16 mouse cellular contexts compared by ENCODE assay signal in genomic region chr3:84002433-84003090, GRCm38 (mm10). TPM values are rescaled to one million over a fixed set of nuclear protein-coding genes. Genes with fewer than 3 reads are reported as not detected.
A peak's percentile ranks its signal among the peaks of the same experiment; 100 is the strongest.
DNase-seq lines count a peak whose midpoint lies in the region; ATAC-seq lines count a peak whose summit lies in the region.
"Had no signal": no experiment of that assay in that cellular context is flagged by ENCODE, and none has a peak within 500 bp of the region (broad histone marks: within the 10 kb centered on the region; RNA-seq: fewer than 3 reads in every experiment).

No protein-coding gene starts in this region.

- intact Hi-C loops in left cerebral cortex, postnatal 10 days (cut with DNase I): no loop called here

- H3K9ac ChIP-seq in kidney, embryonic 14.5 days (ENCODE audit: low read depth, low read length): no peak overlapping the region
- H3K9ac ChIP-seq in liver, embryonic 16.5 days (ENCODE audit: low read depth, low read length): no peak overlapping the region
- H3K9ac ChIP-seq: midbrain, embryonic 13.5 days had no signal

- no peaks in the 10 kb centered on the region for H3K36me3 ChIP-seq in kidney, embryonic 14.5 days (ENCODE audit: control insufficient read depth, insufficient read depth, low read length)
- H3K36me3 ChIP-seq in liver, embryonic 16.5 days (ENCODE audit: control insufficient read depth, insufficient read depth): no peaks in the 10 kb centered on the region
- H3K36me3 ChIP-seq: heart, embryonic 10.5 days; midbrain, embryonic 13.5 days had no signal

- H3K4me3 ChIP-seq in kidney, embryonic 14.5 days (ENCODE audit: low read length): no peak overlapping the region
- H3K4me3 ChIP-seq in liver, embryonic 16.5 days (ENCODE audit: low read depth, low read length): no peak overlapping the region
- H3K4me3 ChIP-seq: heart, embryonic 10.5 days; midbrain, embryonic 13.5 days had no signal

- H3K4me2 ChIP-seq in kidney, embryonic 14.5 days (replicated peaks; ENCODE audit: low read depth, low read length): no peak overlapping the region
- H3K4me2 ChIP-seq in liver, embryonic 16.5 days (ENCODE audit: low read depth, low read length): no peak overlapping the region
- H3K4me2 ChIP-seq: midbrain, embryonic 13.5 days had no signal

- WGBS in kidney, embryonic 14.5 days: 40% methylated on average over 6 of the region's 6 CpGs
- WGBS in liver, embryonic 16.5 days (ENCODE audit: insufficient replicate concordance): 66% methylated on average over 6 of the region's 6 CpGs

- peaks cover 33% of the 10 kb centered on the region for H3K4me1 ChIP-seq in kidney, embryonic 14.5 days (ENCODE audit: control insufficient read depth, insufficient read depth, low read length)
- H3K4me1 ChIP-seq in liver, embryonic 16.5 days (ENCODE audit: control insufficient read depth, low read depth, low read length): peaks cover 44% of the 10 kb centered on the region

- H3K9me3 ChIP-seq in kidney, embryonic 14.5 days (ENCODE audit: control insufficient read depth, low read length): no peaks in the 10 kb centered on the region
- H3K9me3 ChIP-seq in liver, embryonic 16.5 days (replicated peaks; ENCODE audit: control insufficient read depth, low read length): no peaks in the 10 kb centered on the region
- H3K9me3 ChIP-seq: heart, embryonic 10.5 days; midbrain, embryonic 13.5 days had no signal

- peak; percentile 64 for ATAC-seq in kidney, embryonic 14.5 days (ENCODE audit: low FRiP score, low TSS enrichment)
- peak; percentile 68 for ATAC-seq in liver, embryonic 16.5 days (ENCODE audit: low read depth)
- ATAC-seq: forebrain, embryonic 14.5 days; midbrain, embryonic 13.5 days had no signal

- no peak overlapping the region for H3K27ac ChIP-seq in kidney, embryonic 14.5 days (ENCODE audit: low read depth, low read length)
- H3K27ac ChIP-seq in liver, embryonic 16.5 days (ENCODE audit: low read length): peak overlapping the region; percentile 61
- H3K27ac ChIP-seq: heart, embryonic 10.5 days; midbrain, embryonic 13.5 days had no signal

- DNase-seq in kidney, postnatal 14 days: no peak
- DNase-seq in B cell, adult 2 months: peak; percentile 32 to 37
- peak; percentile 55 for DNase-seq in adipocyte (ENCODE audit: low spot score)
- DNase-seq in left cerebral cortex, postnatal 10 days (ENCODE audit: extremely low spot score in 1 of 2, low spot score in 2 of 2): no peak
- no peak for DNase-seq in layer of hippocampus, postnatal 25 days (ENCODE audit: extremely low spot score in 1 of 2, low spot score in 1 of 2)
- DNase-seq in cerebellum, adult 11-12 months: no peak
- DNase-seq: cerebellum, adult 8-10 months; embryo, embryonic 11 days; gastrocnemius, postnatal 10 days; kidney, adult 11 months; lung, postnatal 10 days had no signal

- H3K27me3 ChIP-seq in kidney, embryonic 14.5 days (ENCODE audit: control insufficient read depth, insufficient read depth, low read length): no peaks in the 10 kb centered on the region
- no peaks in the 10 kb centered on the region for H3K27me3 ChIP-seq in liver, embryonic 16.5 days (ENCODE audit: control insufficient read depth, insufficient read depth, low read depth, low read length)
- H3K27me3 ChIP-seq: midbrain, embryonic 13.5 days had no signal

RNA-seq across cellular contexts. Expression of gene Tmem131l, which starts 37.4 kb away (rescaled TPM):
- 45.3 and 53.1 TPM in 2 replicates for polyA plus RNA-seq in kidney, embryonic 14.5 days (2014; fragmentation: Nextera tagmentation; extraction: Ambion mirVana)
- polyA plus RNA-seq in liver, embryonic 16.5 days (2015; fragmentation: Nextera tagmentation; extraction: Ambion mirVana): 28.8 and 29.8 TPM in 2 replicates
- 10 to 100 TPM; 34.6 to 40.3 TPM for total RNA-seq in left cerebral cortex, postnatal 10 days (2021)
- total RNA-seq in layer of hippocampus, postnatal 25 days (2021): 10 to 100 TPM; 28.7 to 33.8 TPM

Comparison
In these comparisons a context has a peak if more than half of its experiments do, and no peak if none do; other contexts are left out.
1. DNase-seq: peak in B cell, adult 2 months (2 of 2) and adipocyte (single experiment); none in kidney, postnatal 14 days (single experiment), left cerebral cortex, postnatal 10 days (0 of 2), layer of hippocampus, postnatal 25 days (0 of 2) and cerebellum, adult 11-12 months (single experiment).